Mouse (Mus musculus) cerebellum, adult 2 months (tissue): ENCODE measurements around the gene M6pr.

Experiments
- CTCF ChIP-seq: fragments of 200-500 bp; IDR thresholded peaks from 2 replicates; pipeline ENCODE4 v1.5.1; 2011; ENCODE audit warnings: low read depth, mild to moderate bottlenecking, control low read depth, low read length, moderate library complexity, borderline replicate concordance; ENCODE audit not compliant: insufficient read depth
- POLR2A ChIP-seq: fragments of 200-500 bp; IDR thresholded peaks from 2 replicates; pipeline ENCODE4 v1.6.1; 2011; ENCODE audit warnings: low read length, control low read depth, borderline replicate concordance; ENCODE audit not compliant: insufficient read depth

- no peak for TF ChIP-seq CTCF
- TF ChIP-seq POLR2A = no peak
Observed at GRCm38 (mm10) chr6:122284823-122285222, 23.7 kb upstream of the M6pr start.
